Mouse (Mus musculus) testis, adult 2 months (tissue): Measurements from ENCODE around the gene Srms. TPM values are rescaled to one million over a fixed set of nuclear protein-coding genes. Genes with fewer than 3 reads are reported as not detected.

ENCODE experiments used
- H3K27ac ChIP-seq: fragments of 200-500 bp; 2 replicates; pipeline ENCODE4 v1.5.1; 2012; ENCODE audit warnings: low read depth, low read length; ENCODE audit not compliant: control insufficient read depth, insufficient read depth
- H3K27me3 ChIP-seq: fragments of 200-500 bp; 2 replicates; pipeline ENCODE4 v1.6.1; 2012; ENCODE audit warnings: mild to moderate bottlenecking, low read length, moderate library complexity; ENCODE audit not compliant: control insufficient read depth, insufficient read depth
- H3K36me3 ChIP-seq: fragments of 200-500 bp; 2 replicates; pipeline ENCODE4 v1.6.1; 2012; ENCODE audit warnings: mild to moderate bottlenecking, low read length; ENCODE audit not compliant: control insufficient read depth, insufficient read depth
- H3K4me1 ChIP-seq: fragments of 200-500 bp; 2 replicates; pipeline ENCODE4 v1.6.1; 2012; ENCODE audit warnings: low read length; ENCODE audit not compliant: control insufficient read depth, insufficient read depth
- H3K4me3 ChIP-seq: fragments of 200-500 bp; 2 replicates; pipeline ENCODE4 v1.5.1; 2012; ENCODE audit warnings: low read depth, mild to moderate bottlenecking, low read length, moderate library complexity, mixed read lengths; ENCODE audit not compliant: control insufficient read depth
- CTCF ChIP-seq: fragments of 200-500 bp; IDR thresholded peaks from 2 replicates; pipeline ENCODE4 v1.5.1; 2012; ENCODE audit warnings: low read depth, mild to moderate bottlenecking, inconsistent platforms, low read length, moderate library complexity; ENCODE audit not compliant: control insufficient read depth, insufficient read depth, insufficient replicate concordance
- POLR2A ChIP-seq: fragments of 200-500 bp; IDR thresholded peaks from 2 replicates; pipeline ENCODE4 v1.6.1; 2012; ENCODE audit warnings: low read depth, mild to moderate bottlenecking, inconsistent platforms, low read length, moderate library complexity; ENCODE audit not compliant: control insufficient read depth
- polyA plus RNA-seq: library from polyadenylated mRNA; depleted of rRNA; stranded (reverse); fragments of >200 nt; gene quantifications from 2 replicates; pipeline ENCODE4 v1.2.3, GENCODE M21; 2012

Srms gene
- polyA plus RNA-seq, 1 experiment, result 1.4 TPM

- Histone ChIP-seq H3K27me3 (no peaks in the 10 kb centered on the region), H3K36me3 (no peaks in the 10 kb centered on the region), H3K4me1 (peaks cover 2% of the 10 kb centered on the region; the same call in 1 of the 2 replicates), H3K4me3 (no peak overlapping the region), H3K27ac (no peak overlapping the region)
- TF ChIP-seq CTCF (no peak), POLR2A (no peak)
Observed at GRCm38 (mm10) chr2:181234680-181235079, 21.7 kb upstream of the Srms start.

GRCm38 (mm10) chr2:181233443-181233842 is 20.5 kb upstream of the Srms start:
- H3K27me3 ChIP-seq, result no peaks in the 10 kb centered on the region
- H3K4me3 ChIP-seq, result no peak overlapping the region
- H3K36me3 ChIP-seq, result no peaks in the 10 kb centered on the region
- no peak overlapping the region for H3K27ac ChIP-seq
- TF ChIP-seq POLR2A (no peak), CTCF (no peak)
- peaks cover 2% of the 10 kb centered on the region; the same call in 1 of the 2 replicates for H3K4me1 ChIP-seq

GRCm38 (mm10) chr2:181231171-181231570 is 18.2 kb upstream of the Srms start:
- H3K36me3 ChIP-seq, result no peaks in the 10 kb centered on the region
- no peaks in the 10 kb centered on the region for H3K27me3 ChIP-seq
- H3K4me3 ChIP-seq, result no peak overlapping the region
- H3K27ac ChIP-seq, result no peak overlapping the region
- TF ChIP-seq CTCF (no peak), POLR2A (no peak)
- peaks cover 2% of the 10 kb centered on the region; the same call in 1 of the 2 replicates for H3K4me1 ChIP-seq

GRCm38 (mm10) chr2:181228335-181228734 is 15.3 kb upstream of the Srms start:
- H3K36me3 ChIP-seq, result no peaks in the 10 kb centered on the region
- peaks cover 2% of the 10 kb centered on the region; the same call in 1 of the 2 replicates for H3K4me1 ChIP-seq
- TF ChIP-seq POLR2A (no peak), CTCF (no peak)
- H3K27me3 ChIP-seq, result no peaks in the 10 kb centered on the region
- H3K27ac ChIP-seq, result no peak overlapping the region
- no peak overlapping the region for H3K4me3 ChIP-seq

- no peak overlapping the region for H3K4me3 ChIP-seq
- TF ChIP-seq CTCF (no peak), POLR2A (no peak)
- H3K36me3 ChIP-seq, result no peaks in the 10 kb centered on the region
- peaks cover 2% of the 10 kb centered on the region; the same call in 1 of the 2 replicates for H3K4me1 ChIP-seq
- H3K27ac ChIP-seq, result no peak overlapping the region
- H3K27me3 ChIP-seq, result no peaks in the 10 kb centered on the region
Observed at GRCm38 (mm10) chr2:181227122-181227521, 14.1 kb upstream of the Srms start.

GRCm38 (mm10) chr2:181224994-181225393 is 12.0 kb upstream of the Srms start:
- Histone ChIP-seq H3K4me3 (no peak overlapping the region), H3K36me3 (no peaks in the 10 kb centered on the region; the same call in 1 of the 2 replicates)
- TF ChIP-seq POLR2A (no peak), CTCF (no peak)

GRCm38 (mm10) chr2:181220361-181220760 is 7.4 kb upstream of the Srms start:
- Histone ChIP-seq H3K4me3 (peak overlapping the region; percentile 91), H3K36me3 (no peaks in the 10 kb centered on the region; the same call in 1 of the 2 replicates), H3K27me3 (no peaks in the 10 kb centered on the region), H3K27ac (peak overlapping the region; percentile 65), H3K4me1 (peaks cover 5% of the 10 kb centered on the region)
- no peak for TF ChIP-seq CTCF
- no peak for TF ChIP-seq POLR2A

More at GRCm38 (mm10) chr2:181224994-181225393, 12.0 kb upstream of the Srms start:
- Histone ChIP-seq H3K27me3 (no peaks in the 10 kb centered on the region), H3K4me1 (peaks cover 2% of the 10 kb centered on the region; the same call in 1 of the 2 replicates), H3K27ac (no peak overlapping the region)
